Mouse (Mus musculus): ENCODE measurements around the gene Yipf3. TPM values are rescaled to one million over a fixed set of nuclear protein-coding genes. Genes with fewer than 3 reads are reported as not detected.

Yipf3 gene
- polyA plus RNA-seq, 1 experiment from 2014 or later: 78.4 TPM

DNA sequence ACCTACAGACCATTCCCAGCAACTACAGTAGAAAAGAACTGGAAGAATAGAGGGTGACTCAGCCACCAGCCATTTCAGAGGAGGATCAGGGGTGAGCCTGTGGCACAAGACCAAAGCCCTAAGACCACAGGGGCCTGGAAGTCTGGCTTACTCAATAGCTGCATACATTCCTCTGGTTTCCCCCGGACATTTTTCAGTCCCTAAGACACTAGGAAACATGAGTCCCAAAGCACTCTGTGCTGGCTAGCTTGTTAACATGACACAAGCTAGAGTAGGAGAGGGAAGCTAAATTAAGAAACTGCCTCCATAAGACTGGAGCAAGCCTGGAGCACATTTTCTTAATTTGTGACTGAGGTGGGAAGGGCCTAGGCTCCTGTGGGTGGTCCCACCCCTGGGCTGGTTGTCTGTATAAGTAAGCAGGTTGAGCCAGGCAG lies 25.9 kb downstream of the Yipf3 start:
- Histone ChIP-seq H3K27ac (ENCODE audit: low read length) (peak overlapping the region; percentile 77), H3K36me3 (ENCODE audit: control insufficient read depth, insufficient read depth) (peaks cover 22% of the 10 kb centered on the region), H3K9ac (ENCODE audit: low read length) (no peak overlapping the region; the same call in 1 of the 2 replicates), H3K9me3 (replicated peaks; ENCODE audit: control insufficient read depth, low read length) (no peaks in the 10 kb centered on the region), H3K4me1 (ENCODE audit: control insufficient read depth, insufficient read depth, low read length) (peaks cover 47% of the 10 kb centered on the region), H3K4me3 (ENCODE audit: low read length) (no peak overlapping the region), H3K4me2 (ENCODE audit: low read depth, low read length) (no peak overlapping the region), H3K27me3 (ENCODE audit: control insufficient read depth, insufficient read depth, low read length) (no peaks in the 10 kb centered on the region)
- no peak; the same call in 1 of the 2 replicates for ATAC-seq (replicated peaks; ENCODE audit: extremely low read depth, insufficient read depth, low FRiP score)
- WGBS: 44% methylated on average over 1 of the region's 1 CpGs

DNA sequence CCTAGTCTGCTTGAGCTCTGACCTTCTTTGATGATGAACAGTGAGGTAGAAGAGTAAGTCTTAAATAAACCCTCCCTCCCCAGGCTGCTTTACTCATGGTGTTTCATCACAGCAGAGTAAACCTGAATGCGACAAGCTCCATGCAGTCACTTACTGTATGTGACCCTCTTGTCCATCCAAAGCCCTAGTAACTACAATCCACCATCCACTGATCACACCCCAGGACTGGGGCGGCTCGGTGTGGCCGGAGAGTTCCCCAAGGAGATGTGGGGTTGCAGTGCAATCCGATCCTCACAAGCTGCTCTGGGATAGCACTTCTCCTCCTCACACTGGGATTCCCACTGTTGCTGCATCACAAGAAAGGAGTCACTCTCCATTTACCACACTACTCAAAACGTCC lies 26.6 kb downstream of the Yipf3 start:
- peak overlapping the region; percentile 7 for H3K27ac ChIP-seq (ENCODE audit: low read length)
- H3K36me3 ChIP-seq (ENCODE audit: control insufficient read depth, insufficient read depth): peaks cover 25% of the 10 kb centered on the region
- 69% methylated on average over 6 of the region's 6 CpGs for WGBS
- no peaks in the 10 kb centered on the region for H3K9me3 ChIP-seq (replicated peaks; ENCODE audit: control insufficient read depth, low read length)
- H3K9ac ChIP-seq (ENCODE audit: low read length): no peak overlapping the region; the same call in 1 of the 2 replicates
- peaks cover 40% of the 10 kb centered on the region for H3K4me1 ChIP-seq (ENCODE audit: control insufficient read depth, insufficient read depth, low read length)
- H3K4me2 ChIP-seq (ENCODE audit: low read depth, low read length): no peak overlapping the region
- no peak overlapping the region for H3K4me3 ChIP-seq (ENCODE audit: low read length)
- no peaks in the 10 kb centered on the region for H3K27me3 ChIP-seq (ENCODE audit: control insufficient read depth, insufficient read depth, low read length)
- no peak for ATAC-seq (replicated peaks; ENCODE audit: extremely low read depth, insufficient read depth, low FRiP score)

DNA sequence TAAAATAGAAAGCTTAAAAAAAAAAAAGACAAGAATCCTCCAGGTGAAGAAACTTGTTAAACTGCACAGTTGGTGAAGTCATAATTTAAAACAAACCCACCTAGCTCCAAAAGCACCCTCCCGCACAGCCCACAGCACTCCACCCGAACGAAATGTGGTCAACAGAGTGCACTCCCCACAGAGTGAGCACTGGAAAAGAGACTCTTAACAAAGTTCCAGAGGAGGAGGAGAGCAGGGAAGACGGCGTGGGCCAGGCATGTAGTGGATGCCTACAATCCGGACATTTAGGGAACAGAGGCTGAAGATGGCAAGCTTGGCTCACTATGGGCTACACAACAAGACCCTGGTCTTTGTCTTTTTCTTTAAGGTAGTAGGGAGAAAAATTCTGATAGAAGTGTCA lies 27.2 kb downstream of the Yipf3 start:
- no peak overlapping the region for H3K4me2 ChIP-seq (ENCODE audit: low read depth, low read length)
- H3K9me3 ChIP-seq (replicated peaks; ENCODE audit: control insufficient read depth, low read length): no peaks in the 10 kb centered on the region
- peaks cover 35% of the 10 kb centered on the region for H3K4me1 ChIP-seq (ENCODE audit: control insufficient read depth, insufficient read depth, low read length)
- no peak for ATAC-seq (replicated peaks; ENCODE audit: extremely low read depth, insufficient read depth, low FRiP score)
- WGBS: 86% methylated on average over 6 of the region's 6 CpGs
- H3K27me3 ChIP-seq (ENCODE audit: control insufficient read depth, insufficient read depth, low read length): no peaks in the 10 kb centered on the region
- no peak overlapping the region for H3K27ac ChIP-seq (ENCODE audit: low read length)
- no peak overlapping the region for H3K9ac ChIP-seq (ENCODE audit: low read length)
- H3K4me3 ChIP-seq (ENCODE audit: low read length): no peak overlapping the region
- peaks cover 23% of the 10 kb centered on the region for H3K36me3 ChIP-seq (ENCODE audit: control insufficient read depth, insufficient read depth)

DNA sequence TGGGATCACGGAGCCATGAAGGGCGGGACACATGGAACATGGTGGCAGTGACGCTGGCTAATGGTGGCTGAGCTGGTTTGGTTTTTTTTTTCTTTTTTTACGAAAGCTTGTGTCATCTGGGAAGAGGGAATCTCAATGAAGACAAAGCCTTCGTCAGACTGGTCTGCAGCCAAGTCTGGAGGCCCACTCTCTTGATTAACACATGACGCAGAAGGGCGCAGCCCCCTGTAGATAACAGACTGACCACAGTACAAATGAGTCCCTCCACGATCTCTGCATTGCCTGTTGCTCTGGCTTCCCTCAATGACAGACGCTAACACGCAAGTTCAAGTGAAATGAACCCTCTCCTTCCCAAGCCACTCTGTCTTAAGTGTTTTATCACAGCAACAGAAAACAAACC lies 27.6 kb downstream of the Yipf3 start:
- Histone ChIP-seq H3K27ac (ENCODE audit: low read length) (no peak overlapping the region), H3K36me3 (ENCODE audit: control insufficient read depth, insufficient read depth) (peaks cover 23% of the 10 kb centered on the region), H3K9ac (ENCODE audit: low read length) (no peak overlapping the region), H3K4me2 (ENCODE audit: low read depth, low read length) (no peak overlapping the region), H3K4me3 (ENCODE audit: low read length) (no peak overlapping the region), H3K9me3 (replicated peaks; ENCODE audit: control insufficient read depth, low read length) (no peaks in the 10 kb centered on the region), H3K4me1 (ENCODE audit: control insufficient read depth, insufficient read depth, low read length) (peaks cover 34% of the 10 kb centered on the region), H3K27me3 (ENCODE audit: control insufficient read depth, insufficient read depth, low read length) (no peaks in the 10 kb centered on the region)
- ATAC-seq (replicated peaks; ENCODE audit: extremely low read depth, insufficient read depth, low FRiP score): no peak
- WGBS: 65% methylated on average over 10 of the region's 10 CpGs

DNA sequence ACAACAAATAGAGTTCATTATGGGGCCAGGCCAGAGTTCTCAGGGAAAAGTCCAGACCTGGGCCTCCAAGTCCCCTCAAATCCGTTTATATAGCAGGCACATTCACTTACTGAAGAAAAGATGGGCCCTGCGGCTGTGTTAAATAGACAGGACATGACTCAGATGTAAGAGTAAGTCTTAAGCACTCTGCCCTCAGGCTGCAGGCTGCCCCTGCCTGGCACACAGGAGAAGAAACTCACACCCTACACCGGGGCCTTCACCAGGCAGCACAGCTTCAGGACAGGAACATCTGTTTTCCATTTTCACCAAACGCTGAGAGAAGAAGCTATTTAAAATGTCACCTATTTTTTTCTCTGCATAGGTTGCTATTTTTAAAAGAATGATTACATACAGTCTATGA lies 29.7 kb downstream of the Yipf3 start:
- H3K36me3 ChIP-seq (ENCODE audit: control insufficient read depth, insufficient read depth): peaks cover 12% of the 10 kb centered on the region; the same call in 1 of the 2 replicates

DNA sequence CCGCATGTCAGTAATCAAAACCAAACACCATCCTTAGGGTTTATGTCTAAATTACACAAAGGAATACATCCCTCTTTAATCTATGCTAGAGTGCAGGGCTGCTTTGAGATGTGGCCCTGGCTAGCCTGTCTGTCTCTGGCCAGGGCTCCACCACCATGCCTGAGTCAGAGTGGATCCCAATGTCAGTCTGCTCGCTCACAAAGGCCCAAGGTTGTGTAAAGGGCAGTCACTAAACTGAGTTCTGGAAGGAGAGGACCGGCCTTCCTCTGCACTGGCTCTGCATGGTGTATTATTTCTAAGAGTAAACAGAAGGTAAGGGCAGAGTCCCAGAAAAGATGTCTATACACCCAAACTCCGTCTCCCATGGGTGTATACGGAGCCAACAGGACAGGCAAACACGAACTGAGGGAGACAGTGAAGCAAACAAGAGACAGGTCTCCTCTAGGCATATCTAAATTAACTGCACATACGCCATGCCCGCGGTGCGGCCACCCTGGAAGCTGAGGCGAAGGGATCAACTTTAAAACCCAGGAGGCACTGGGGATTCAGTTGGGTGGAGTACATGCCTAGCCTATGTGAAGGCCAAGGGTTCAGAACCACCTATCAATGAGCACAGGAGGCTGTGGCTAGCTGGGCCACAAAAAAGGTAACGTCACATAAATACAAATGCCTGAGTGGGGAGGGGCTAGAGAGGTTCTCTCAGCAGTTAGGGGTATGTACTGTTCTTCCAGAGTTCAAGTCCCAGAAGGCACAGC lies 30.3 kb downstream of the Yipf3 start:
- Histone ChIP-seq H3K4me2 (ENCODE audit: low read depth, low read length) (no peak overlapping the region), H3K9ac (ENCODE audit: low read length) (0 out of 2 replicates have a peak overlapping the region, but pooled peaks have one; percentile 31), H3K36me3 (ENCODE audit: control insufficient read depth, insufficient read depth) (peaks cover 12% of the 10 kb centered on the region; the same call in 1 of the 2 replicates), H3K4me1 (ENCODE audit: control insufficient read depth, insufficient read depth, low read length) (peaks cover 38% of the 10 kb centered on the region), H3K4me3 (ENCODE audit: low read length) (no peak overlapping the region), H3K27me3 (ENCODE audit: control insufficient read depth, insufficient read depth, low read length) (no peaks in the 10 kb centered on the region), H3K27ac (ENCODE audit: low read length) (peak overlapping the region; percentile 20), H3K9me3 (replicated peaks; ENCODE audit: control insufficient read depth, low read length) (no peaks in the 10 kb centered on the region)
- 81% methylated on average over 12 of the region's 12 CpGs for WGBS
- ATAC-seq (replicated peaks; ENCODE audit: extremely low read depth, insufficient read depth, low FRiP score): no peak

More for the DNA sequence above, 29.7 kb downstream of the Yipf3 start:
- ATAC-seq (replicated peaks; ENCODE audit: extremely low read depth, insufficient read depth, low FRiP score): no peak
- Histone ChIP-seq H3K9me3 (replicated peaks; ENCODE audit: control insufficient read depth, low read length) (no peaks in the 10 kb centered on the region), H3K27ac (ENCODE audit: low read length) (peak overlapping the region; percentile 40; the same call in 1 of the 2 replicates), H3K4me3 (ENCODE audit: low read length) (no peak overlapping the region), H3K4me2 (ENCODE audit: low read depth, low read length) (no peak overlapping the region), H3K27me3 (ENCODE audit: control insufficient read depth, insufficient read depth, low read length) (no peaks in the 10 kb centered on the region), H3K9ac (ENCODE audit: low read length) (no peak overlapping the region), H3K4me1 (ENCODE audit: control insufficient read depth, insufficient read depth, low read length) (peaks cover 43% of the 10 kb centered on the region)
- WGBS: 61% methylated on average over 4 of the region's 4 CpGs

DNA sequence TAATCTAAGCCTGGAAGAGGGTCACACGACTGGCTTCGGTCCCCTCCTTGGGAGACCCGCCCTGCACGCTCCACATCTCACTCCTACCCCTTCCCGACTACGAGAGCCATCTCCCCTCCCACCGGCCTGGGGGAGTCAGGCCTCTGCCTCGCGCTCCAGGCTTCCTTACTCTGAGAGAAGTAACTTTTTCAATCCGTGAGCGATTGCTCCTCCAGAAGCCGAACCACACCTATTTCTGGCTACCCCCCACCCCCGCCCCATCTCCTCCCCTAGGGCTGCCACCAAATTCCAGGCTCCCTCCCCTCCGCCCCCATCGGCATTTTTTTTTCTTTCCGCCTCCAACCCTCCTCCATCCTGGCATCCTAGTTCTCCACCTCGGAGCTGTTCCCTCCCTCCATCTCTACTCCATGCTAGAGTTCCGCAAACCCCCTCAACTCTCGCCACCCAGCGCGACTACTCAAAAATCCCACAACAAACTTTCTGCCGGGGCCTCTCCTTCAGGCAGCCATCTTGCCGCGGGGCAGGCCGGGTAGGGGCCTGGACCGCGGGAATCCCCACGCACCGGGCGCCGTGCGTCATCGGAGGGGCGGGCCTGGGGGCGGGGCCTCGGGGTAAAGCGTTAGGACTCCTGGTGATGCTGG lies 34.7 kb downstream of the Yipf3 start, which contains the start of gene Tjap1:
Gene Tjap1, minus strand, starts transcription at position 544 of the 641 bp plus-strand sequence.
- no peaks in the 10 kb centered on the region for H3K9me3 ChIP-seq (replicated peaks; ENCODE audit: control insufficient read depth, low read length)
- no peaks in the 10 kb centered on the region for H3K27me3 ChIP-seq (ENCODE audit: control insufficient read depth, insufficient read depth, low read length)
- peak within 1 kb of the TSS; percentile 95 for H3K4me2 ChIP-seq (ENCODE audit: low read depth, low read length)
- peak within 1 kb of the TSS; percentile 79 for H3K4me3 ChIP-seq (ENCODE audit: low read length)
- peak within 1 kb of the TSS; percentile 87 for H3K9ac ChIP-seq (ENCODE audit: low read length)
- H3K4me1 ChIP-seq (ENCODE audit: control insufficient read depth, insufficient read depth, low read length): peaks cover 20% of the 10 kb centered on the region
- peak; percentile 97 for ATAC-seq (replicated peaks; ENCODE audit: extremely low read depth, insufficient read depth, low FRiP score)
- H3K36me3 ChIP-seq (ENCODE audit: control insufficient read depth, insufficient read depth): peaks cover 9% of the 10 kb centered on the region; the same call in 1 of the 2 replicates
- H3K27ac ChIP-seq (ENCODE audit: low read length): peak within 1 kb of the TSS; percentile 93
- WGBS: under 1% methylated on average over 37 of the region's 37 CpGs

DNA sequence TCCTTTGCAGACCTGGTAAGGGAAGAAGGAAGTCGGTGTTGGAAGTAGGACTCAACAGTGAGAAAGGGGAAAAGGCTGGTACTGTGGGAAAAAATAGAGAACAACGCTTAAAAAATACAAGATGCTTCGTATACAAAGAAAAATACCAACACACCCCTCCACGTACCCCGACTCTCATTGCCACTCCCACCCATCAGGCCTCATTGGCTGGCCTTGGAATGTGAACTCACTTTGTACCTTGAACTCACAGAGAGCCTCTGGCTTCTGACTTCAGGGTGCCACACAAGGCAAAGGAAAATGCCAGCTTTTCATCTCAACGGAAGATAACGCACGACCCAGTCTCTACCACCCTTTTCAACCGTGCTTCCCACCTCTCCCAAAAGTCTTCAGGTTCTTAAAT lies 35.3 kb downstream of the Yipf3 start:
- no peaks in the 10 kb centered on the region for H3K27me3 ChIP-seq (ENCODE audit: control insufficient read depth, insufficient read depth, low read length)
- peaks cover 9% of the 10 kb centered on the region; the same call in 1 of the 2 replicates for H3K36me3 ChIP-seq (ENCODE audit: control insufficient read depth, insufficient read depth)
- peak overlapping the region; percentile 79 for H3K4me3 ChIP-seq (ENCODE audit: low read length)
- H3K9ac ChIP-seq (ENCODE audit: low read length): peak overlapping the region; percentile 87
- no peak overlapping the region; the same call in none of the 2 replicates for H3K27ac ChIP-seq (ENCODE audit: low read length)
- peaks cover 16% of the 10 kb centered on the region for H3K4me1 ChIP-seq (ENCODE audit: control insufficient read depth, insufficient read depth, low read length)
- H3K4me2 ChIP-seq (ENCODE audit: low read depth, low read length): peak overlapping the region; percentile 95
- ATAC-seq (replicated peaks; ENCODE audit: extremely low read depth, insufficient read depth, low FRiP score): no peak
- 22% methylated on average over 9 of the region's 9 CpGs for WGBS
- no peaks in the 10 kb centered on the region for H3K9me3 ChIP-seq (replicated peaks; ENCODE audit: control insufficient read depth, low read length)

DNA sequence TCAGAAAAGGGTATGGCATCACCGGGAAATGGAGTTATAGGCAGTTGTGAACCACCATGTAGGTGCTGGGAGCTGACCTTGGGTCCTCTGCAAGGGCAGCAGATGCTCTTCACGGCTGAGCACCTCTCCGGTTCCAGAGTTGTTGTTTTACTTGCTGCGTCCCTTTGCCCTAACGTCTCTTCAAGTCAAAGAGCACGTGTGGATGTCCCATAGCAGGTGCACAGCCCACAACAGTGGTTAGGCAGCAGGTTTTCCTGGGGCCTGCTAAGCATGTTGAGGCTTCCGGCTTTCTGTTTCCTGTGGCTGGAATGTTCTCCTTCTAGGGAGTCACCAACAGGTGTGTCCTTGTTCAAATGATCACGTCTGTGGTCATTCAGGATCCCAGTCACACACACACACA lies 36.0 kb downstream of the Yipf3 start:
- Histone ChIP-seq H3K4me3 (ENCODE audit: low read length) (no peak overlapping the region), H3K4me1 (ENCODE audit: control insufficient read depth, insufficient read depth, low read length) (peaks cover 16% of the 10 kb centered on the region), H3K9ac (ENCODE audit: low read length) (no peak overlapping the region), H3K9me3 (replicated peaks; ENCODE audit: control insufficient read depth, low read length) (no peaks in the 10 kb centered on the region), H3K27me3 (ENCODE audit: control insufficient read depth, insufficient read depth, low read length) (no peaks in the 10 kb centered on the region), H3K27ac (ENCODE audit: low read length) (no peak overlapping the region), H3K4me2 (ENCODE audit: low read depth, low read length) (no peak overlapping the region), H3K36me3 (ENCODE audit: control insufficient read depth, insufficient read depth) (0 out of 2 replicates have a peak, but pooled peaks cover 4% of the 10 kb centered on the region)
- 84% methylated on average over 8 of the region's 8 CpGs for WGBS
- ATAC-seq (replicated peaks; ENCODE audit: extremely low read depth, insufficient read depth, low FRiP score): no peak

Data from heart, embryonic 16.5 days (tissue).